Mouse (Mus musculus) adrenal gland, adult 18-20 months (tissue): ENCODE results near the gene Panx2. TPM values are rescaled to one million over a fixed set of nuclear protein-coding genes. Genes with fewer than 3 reads are reported as not detected.

Experiments
- DNase-seq, 2 experiments: peaks; one replicate each; pipeline ENCODE4 v3.0.0; 2021 to 2022; ENCODE audit warnings: low spot score in 2 of 2
- long read RNA-seq, 2 experiments: library from polyadenylated mRNA; stranded (forward); transcript quantifications; one replicate each; pipeline ENCODE4 v2.0.0; 2021
- total RNA-seq, 2 experiments: library from RNA; stranded (reverse); gene quantifications; 1 replicate in 1 of 2; 2 replicates in 1 of 2; pipeline ENCODE4 v1.2.3; 2021

Gene Panx2
- 1 to 10 TPM in 1 of 2 experiments, under 1 TPM in 1; 0.96 to 1.2 TPM for total RNA-seq
- long read RNA-seq, experiment 1, partial matches to known transcripts: 0 of 2 reads
- long read RNA-seq, experiment 1, other reads (novel, unspliced or antisense): 0 of 2 reads
- long read RNA-seq, experiment 2, partial matches to known transcripts: 1 of 3 reads
- long read RNA-seq, experiment 2, other reads (novel, unspliced or antisense): 2 of 3 reads

- DNase-seq: peak in 1 of 2 experiments; percentile 17
Observed at GRCm38 (mm10) chr15:89059161-89059931, at the start of gene Panx2. Panx2 (plus strand) TSS chr15:89059734.

GRCm38 (mm10) chr15:89016722-89017121 is 42.8 kb upstream of the Panx2 start:
- DNase-seq: no peak

- no peak for DNase-seq
Observed at GRCm38 (mm10) chr15:89020085-89020484, 39.4 kb upstream of the Panx2 start.

GRCm38 (mm10) chr15:89020492-89020891 is 39.0 kb upstream of the Panx2 start:
- DNase-seq: no peak

- DNase-seq: no peak
Observed at GRCm38 (mm10) chr15:89044381-89044780, 15.2 kb upstream of the Panx2 start.

GRCm38 (mm10) chr15:89046356-89046755 is 13.2 kb upstream of the Panx2 start:
- no peak for DNase-seq

GRCm38 (mm10) chr15:89054666-89055065 is 4.9 kb upstream of the Panx2 start:
- no peak for DNase-seq

GRCm38 (mm10) chr15:89058736-89059135 is 798 bp upstream of the Panx2 start:
- peak in 1 of 2 experiments; percentile 10 for DNase-seq

GRCm38 (mm10) chr15:89060032-89060681 is 623 bp downstream of the Panx2 start:
- DNase-seq: peak in 1 of 2 experiments; percentile 21

GRCm38 (mm10) chr15:89060811-89061460 is 1.4 kb downstream of the Panx2 start:
- DNase-seq: peak in 1 of 2 experiments; percentile 13

- peak in 1 of 2 experiments; percentile 11 for DNase-seq
Observed at GRCm38 (mm10) chr15:89061761-89062517, 2.4 kb downstream of the Panx2 start.

GRCm38 (mm10) chr15:89062518-89062910 is 3.0 kb downstream of the Panx2 start:
- no peak for DNase-seq

GRCm38 (mm10) chr15:89063001-89063400 is 3.5 kb downstream of the Panx2 start:
- DNase-seq: no peak

- no peak for DNase-seq
Observed at GRCm38 (mm10) chr15:89063536-89063935, 4.0 kb downstream of the Panx2 start.

- peak in 1 of 2 experiments; percentile 6 for DNase-seq
Observed at GRCm38 (mm10) chr15:89064891-89065290, 5.4 kb downstream of the Panx2 start.

GRCm38 (mm10) chr15:89067609-89068008 is 8.1 kb downstream of the Panx2 start:
- DNase-seq: no peak

- DNase-seq: no peak
Observed at GRCm38 (mm10) chr15:89068226-89068625, 8.7 kb downstream of the Panx2 start.

GRCm38 (mm10) chr15:89069336-89069840 is 9.9 kb downstream of the Panx2 start:
- DNase-seq: no peak

- no peak for DNase-seq
Observed at GRCm38 (mm10) chr15:89070606-89071005, 11.1 kb downstream of the Panx2 start.

- no peak for DNase-seq
Observed at GRCm38 (mm10) chr15:89073993-89074603, 14.6 kb downstream of the Panx2 start.
